Mouse (Mus musculus) embryonic facial prominence, embryonic 15.5 days (tissue): ENCODE results near the gene Nphp4. TPM values are rescaled to one million over a fixed set of nuclear protein-coding genes. Genes with fewer than 3 reads are reported as not detected.
"Not testable (repeated sequence)": the region's sequence is repeated elsewhere in the genome, so short reads cannot be mapped to it uniquely, and the experiment has no call there.

ENCODE experiments used
- ATAC-seq: fragments of 200-750 bp; cut with Nextera tagmentation; 2 replicates; pipeline ENCODE4 v1.8.0; 2017; ENCODE audit warnings: low read depth, moderate TSS enrichment; ENCODE audit not compliant: insufficient number of reproducible peaks, low FRiP score, low TSS enrichment
- H3K27ac ChIP-seq: fragments of 300-500 bp; sonication (generic); replicated peaks from 2 replicates; pipeline ENCODE4 v1.5.1; 2015; ENCODE audit warnings: mild to moderate bottlenecking, inconsistent platforms
- H3K27me3 ChIP-seq: fragments of 300-500 bp; sonication (generic); 2 replicates; pipeline ENCODE4 v1.6.1; 2015; ENCODE audit warnings: inconsistent platforms
- H3K36me3 ChIP-seq: fragments of 300-500 bp; sonication (generic); 2 replicates; pipeline ENCODE4 v1.6.1; 2015; ENCODE audit warnings: mild to moderate bottlenecking, inconsistent platforms
- H3K4me1 ChIP-seq: fragments of 300-500 bp; sonication (generic); 2 replicates; pipeline ENCODE4 v1.6.1; 2015; ENCODE audit warnings: inconsistent platforms
- H3K4me2 ChIP-seq: fragments of 300-500 bp; sonication (generic); replicated peaks from 2 replicates; pipeline ENCODE4 v1.6.1; 2015; ENCODE audit warnings: mild to moderate bottlenecking, inconsistent platforms
- H3K4me3 ChIP-seq: fragments of 300-500 bp; sonication (generic); replicated peaks from 2 replicates; pipeline ENCODE4 v1.5.1; 2015; ENCODE audit warnings: mild to moderate bottlenecking, inconsistent platforms
- H3K9ac ChIP-seq: fragments of 300-500 bp; sonication (generic); 2 replicates; pipeline ENCODE4 v1.6.1; 2015; ENCODE audit warnings: inconsistent platforms
- H3K9me3 ChIP-seq: fragments of 300-500 bp; sonication (generic); replicated peaks from 2 replicates; pipeline ENCODE4 v1.6.1; 2016; ENCODE audit warnings: inconsistent platforms
- WGBS: fragments of 180-500 bp; shearing (Covaris S2); methylation state at CpG from one replicate; pipeline ENCODE4 v1.1.7; 2015; 5-methylcytosine and 5-hydroxymethylcytosine counted together
- polyA plus RNA-seq: library from polyadenylated mRNA; unstranded; fragments of >200 nt; fragmentation: Nextera tagmentation; extraction: Ambion mirVana; gene quantifications from 2 replicates; pipeline ENCODE4 v1.2.1, GENCODE M21; 2015

Nphp4 gene
- polyA plus RNA-seq, 1 experiment from 2014 or later, result 6.2 TPM

GRCm38 (mm10) chr4:152539756-152540155 lies 63.2 kb downstream of the Nphp4 start:
- no peak overlapping the region for H3K27ac ChIP-seq
- no peak for ATAC-seq
- 0 out of 2 replicates have a peak, but pooled peaks cover 3% of the 10 kb centered on the region for H3K9me3 ChIP-seq
- H3K4me3 ChIP-seq, result no peak overlapping the region
- no peaks in the 10 kb centered on the region for H3K4me1 ChIP-seq
- no peaks in the 10 kb centered on the region for H3K36me3 ChIP-seq
- no peaks in the 10 kb centered on the region; the same call in 1 of the 2 replicates for H3K27me3 ChIP-seq
- H3K9ac ChIP-seq, result no peak overlapping the region
- H3K4me2 ChIP-seq, result no peak overlapping the region
- WGBS, result 81% methylated on average over 12 of the region's 12 CpGs

DNA sequence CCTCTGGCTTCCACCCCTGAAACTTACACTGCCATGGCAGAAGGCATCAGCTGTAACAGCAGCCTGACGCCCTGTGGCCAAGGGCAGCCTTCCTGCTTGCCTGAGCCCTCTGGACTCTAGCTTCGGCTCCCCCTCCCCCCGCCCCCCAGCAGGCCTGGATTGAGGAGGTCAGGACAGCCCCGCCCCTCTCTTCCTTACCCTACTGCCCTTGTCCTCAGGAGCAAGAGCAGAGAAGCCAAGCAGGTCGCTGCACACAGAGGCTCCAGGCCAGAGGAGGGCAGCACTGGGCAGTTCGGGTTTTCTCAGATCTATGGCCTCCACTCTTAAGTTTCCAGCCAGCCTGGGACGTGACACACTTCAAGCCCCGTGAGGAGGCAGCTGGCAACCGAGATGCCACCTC lies 64.7 kb downstream of the Nphp4 start:
- H3K9me3 ChIP-seq, result 0 out of 2 replicates have a peak, but pooled peaks cover 3% of the 10 kb centered on the region

GRCm38 (mm10) chr4:152542447-152542846 lies 65.9 kb downstream of the Nphp4 start:
- Histone ChIP-seq H3K27me3 (no peaks in the 10 kb centered on the region), H3K36me3 (no peaks in the 10 kb centered on the region), H3K27ac (no peak overlapping the region), H3K9me3 (0 out of 2 replicates have a peak, but pooled peaks cover 3% of the 10 kb centered on the region), H3K4me2 (no peak overlapping the region), H3K4me1 (no peaks in the 10 kb centered on the region), H3K9ac (no peak overlapping the region), H3K4me3 (no peak overlapping the region)
- WGBS, result 98% methylated on average over 11 of the region's 11 CpGs
- no peak for ATAC-seq

More for the DNA sequence above, 64.7 kb downstream of the Nphp4 start:
- H3K4me2 ChIP-seq, result no peak overlapping the region
- H3K9ac ChIP-seq, result no peak overlapping the region
- WGBS, result 17% methylated on average over 9 of the region's 9 CpGs
- H3K27me3 ChIP-seq, result no peaks in the 10 kb centered on the region
- H3K27ac ChIP-seq, result no peak overlapping the region
- no peak overlapping the region for H3K4me3 ChIP-seq
- no peak for ATAC-seq
- H3K36me3 ChIP-seq, result no peaks in the 10 kb centered on the region
- no peaks in the 10 kb centered on the region for H3K4me1 ChIP-seq

- no peak for ATAC-seq
- no peak overlapping the region for H3K9ac ChIP-seq
- no peak overlapping the region for H3K27ac ChIP-seq
- no peaks in the 10 kb centered on the region; the same call in 1 of the 2 replicates for H3K27me3 ChIP-seq
- no peak overlapping the region for H3K4me2 ChIP-seq
- H3K9me3 ChIP-seq, result 0 out of 2 replicates have a peak, but pooled peaks cover 3% of the 10 kb centered on the region
- 55% methylated on average over 8 of the region's 8 CpGs for WGBS
- peaks cover 12% of the 10 kb centered on the region; the same call in 1 of the 2 replicates for H3K4me1 ChIP-seq
- no peaks in the 10 kb centered on the region for H3K36me3 ChIP-seq
- no peak overlapping the region for H3K4me3 ChIP-seq
These were observed 70.0 kb downstream of the Nphp4 start for GRCm38 (mm10) chr4:152546481-152546880.

DNA sequence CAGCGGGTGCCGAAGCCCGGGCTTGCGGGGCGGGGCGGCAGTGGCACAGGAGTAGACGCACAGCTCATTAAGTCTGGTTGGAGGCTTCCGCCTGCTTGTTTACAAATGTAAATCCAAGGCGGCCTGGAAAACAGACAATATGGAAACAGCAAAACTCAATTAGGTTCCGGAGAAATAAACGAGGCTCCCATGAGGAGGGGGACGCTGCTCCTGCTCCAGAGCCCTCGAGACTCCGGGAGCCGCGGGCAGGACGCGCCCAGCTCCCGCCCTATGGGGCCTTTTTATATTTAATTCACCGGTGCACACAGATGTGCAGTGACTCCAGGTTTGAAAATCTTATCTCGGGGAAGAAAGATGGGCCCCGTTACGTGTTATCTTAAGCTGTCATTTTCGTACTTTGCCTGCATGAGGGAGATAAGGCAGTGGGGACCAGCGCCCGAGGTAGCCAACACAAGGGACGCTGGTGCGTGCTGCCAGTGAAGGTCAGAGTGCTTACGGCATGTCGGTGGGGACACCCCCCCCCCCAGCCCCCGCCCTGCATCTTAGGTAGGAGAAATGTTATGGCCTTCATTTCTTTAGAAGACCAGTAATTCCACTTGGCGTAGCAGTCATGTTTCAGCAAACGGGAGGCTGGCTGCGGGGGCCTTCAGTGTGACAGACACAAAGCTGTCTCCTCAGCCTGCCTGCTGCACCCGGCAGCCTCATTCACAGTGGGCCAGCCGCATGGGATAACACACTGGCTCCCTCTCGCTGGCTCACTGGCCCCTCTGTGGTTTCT lies 71.6 kb downstream of the Nphp4 start:
- Histone ChIP-seq H3K27me3 (no peaks in the 10 kb centered on the region; the same call in 1 of the 2 replicates), H3K4me1 (peaks cover 12% of the 10 kb centered on the region; the same call in 1 of the 2 replicates), H3K9me3 (no peaks in the 10 kb centered on the region), H3K27ac (no peak overlapping the region), H3K36me3 (no peaks in the 10 kb centered on the region), H3K4me2 (peak overlapping the region; percentile 19; the same call in 1 of the 2 replicates), H3K4me3 (no peak overlapping the region), H3K9ac (no peak overlapping the region)
- ATAC-seq, result no peak
- WGBS, result 45% methylated on average over 37 of the region's 37 CpGs

DNA sequence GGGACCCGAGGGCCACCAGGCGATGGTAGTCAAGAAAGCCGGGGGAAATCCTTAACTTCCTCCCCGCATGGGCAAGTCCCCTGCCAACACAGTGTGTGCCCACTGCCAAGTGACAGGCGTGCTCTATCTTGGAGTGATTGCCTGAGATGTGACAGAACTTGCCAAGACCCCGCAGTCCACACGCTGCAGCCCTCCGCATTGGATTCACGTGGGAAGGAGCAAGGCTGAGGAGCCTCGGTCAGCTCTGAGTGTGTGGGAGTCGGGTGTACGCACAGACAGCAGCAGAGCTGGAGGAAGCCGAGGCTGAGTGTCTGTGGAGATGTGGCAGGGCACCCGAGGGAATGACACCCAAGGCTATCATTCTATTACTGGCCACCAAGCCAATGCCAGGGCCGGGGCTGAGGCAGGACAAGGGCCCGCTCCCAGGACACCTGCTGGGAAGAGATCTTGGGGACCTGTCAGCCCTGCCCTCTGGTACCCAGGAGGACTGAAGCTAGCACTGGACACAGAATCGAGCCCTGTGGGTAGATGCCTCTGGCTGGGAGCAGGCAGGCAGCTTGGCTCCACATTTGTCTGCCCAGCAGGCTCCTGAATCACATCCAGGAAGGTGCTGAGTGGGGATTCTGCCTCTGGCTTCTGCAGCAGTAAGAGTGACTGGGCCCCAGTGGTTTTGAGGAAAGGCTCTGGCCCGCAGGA lies 73.1 kb downstream of the Nphp4 start:
- no peak for ATAC-seq
- Histone ChIP-seq H3K4me3 (no peak overlapping the region), H3K36me3 (no peaks in the 10 kb centered on the region), H3K9ac (no peak overlapping the region), H3K4me1 (peaks cover 12% of the 10 kb centered on the region; the same call in 1 of the 2 replicates), H3K27ac (no peak overlapping the region), H3K27me3 (no peaks in the 10 kb centered on the region; the same call in 1 of the 2 replicates), H3K9me3 (no peaks in the 10 kb centered on the region), H3K4me2 (no peak overlapping the region)
- WGBS, result 88% methylated on average over 18 of the region's 18 CpGs

GRCm38 (mm10) chr4:152550203-152550549 lies 73.7 kb downstream of the Nphp4 start:
- ATAC-seq, result no peak
- Histone ChIP-seq H3K27me3 (no peaks in the 10 kb centered on the region; the same call in 1 of the 2 replicates), H3K4me3 (no peak overlapping the region), H3K4me2 (no peak overlapping the region), H3K9ac (no peak overlapping the region), H3K27ac (no peak overlapping the region), H3K36me3 (no peaks in the 10 kb centered on the region), H3K9me3 (no peaks in the 10 kb centered on the region), H3K4me1 (peaks cover 12% of the 10 kb centered on the region; the same call in 1 of the 2 replicates)
- WGBS, result 66% methylated on average over 6 of the region's 6 CpGs

DNA sequence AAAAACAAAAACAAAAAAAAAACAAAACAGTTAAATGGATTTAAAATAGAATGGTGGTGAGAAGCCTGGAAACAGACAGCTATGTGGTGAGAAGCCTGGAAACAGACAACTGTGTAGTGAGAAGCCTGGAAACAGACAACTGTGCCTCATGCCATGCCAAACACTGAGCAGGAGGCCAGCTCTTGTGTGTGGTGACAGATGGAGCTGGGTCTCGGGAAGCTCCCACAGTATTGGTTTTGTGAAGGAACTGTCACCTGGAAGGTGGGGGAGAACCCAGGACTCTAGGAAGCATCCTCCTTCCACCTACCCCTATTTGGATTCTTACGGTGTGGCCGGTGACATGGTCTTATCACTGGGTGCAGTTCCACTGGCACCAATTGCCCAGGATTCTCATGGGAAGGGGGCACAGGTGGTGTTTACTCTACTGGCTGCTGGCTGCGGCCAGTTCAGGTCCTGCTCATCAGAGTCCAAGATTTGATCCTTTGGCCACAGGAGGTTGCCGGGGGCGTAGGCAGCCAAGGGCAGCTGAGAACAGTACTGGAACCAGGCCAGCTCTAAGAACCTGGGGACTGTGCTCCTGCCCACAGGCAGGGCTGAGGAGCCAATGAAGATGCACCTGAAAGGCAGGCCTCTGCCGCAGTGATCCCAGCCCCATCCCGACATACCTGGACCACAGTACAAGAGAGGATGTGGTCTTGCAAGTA lies 77.2 kb downstream of the Nphp4 start:
- ATAC-seq, result no peak
- Histone ChIP-seq H3K9ac (no peak overlapping the region), H3K27ac (no peak overlapping the region), H3K9me3 (no peaks in the 10 kb centered on the region), H3K4me3 (no peak overlapping the region), H3K4me2 (no peak overlapping the region), H3K27me3 (no peaks in the 10 kb centered on the region; the same call in 1 of the 2 replicates), H3K4me1 (peaks cover 12% of the 10 kb centered on the region), H3K36me3 (no peaks in the 10 kb centered on the region)
- WGBS, result 87% methylated on average over 8 of the region's 8 CpGs

DNA sequence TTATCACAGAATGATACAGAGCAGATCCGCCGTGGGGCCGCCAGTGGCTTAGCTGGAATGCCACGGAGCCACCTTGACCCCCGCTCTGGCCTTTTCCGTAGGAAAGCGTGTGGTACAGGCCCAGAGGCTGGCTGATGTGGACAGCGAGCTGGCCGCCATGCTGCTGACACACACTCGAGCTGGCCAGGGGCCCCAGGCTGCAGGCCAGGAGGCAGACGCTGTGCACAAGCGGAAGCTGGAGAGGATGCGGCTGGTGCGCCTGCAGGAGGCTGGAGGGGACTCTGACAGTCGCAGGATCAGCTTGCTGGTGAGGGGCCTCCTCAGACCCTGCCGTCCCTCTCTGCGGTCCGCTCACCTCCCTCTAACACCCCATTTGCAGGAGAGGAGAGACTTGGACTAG lies 77.9 kb downstream of the Nphp4 start:
- WGBS, result 66% methylated on average over 18 of the region's 18 CpGs
- Histone ChIP-seq H3K4me2 (no peak overlapping the region), H3K4me1 (peaks cover 12% of the 10 kb centered on the region), H3K9ac (no peak overlapping the region), H3K9me3 (no peaks in the 10 kb centered on the region), H3K27ac (no peak overlapping the region), H3K4me3 (no peak overlapping the region), H3K27me3 (no peaks in the 10 kb centered on the region), H3K36me3 (no peaks in the 10 kb centered on the region)
- no peak for ATAC-seq

DNA sequence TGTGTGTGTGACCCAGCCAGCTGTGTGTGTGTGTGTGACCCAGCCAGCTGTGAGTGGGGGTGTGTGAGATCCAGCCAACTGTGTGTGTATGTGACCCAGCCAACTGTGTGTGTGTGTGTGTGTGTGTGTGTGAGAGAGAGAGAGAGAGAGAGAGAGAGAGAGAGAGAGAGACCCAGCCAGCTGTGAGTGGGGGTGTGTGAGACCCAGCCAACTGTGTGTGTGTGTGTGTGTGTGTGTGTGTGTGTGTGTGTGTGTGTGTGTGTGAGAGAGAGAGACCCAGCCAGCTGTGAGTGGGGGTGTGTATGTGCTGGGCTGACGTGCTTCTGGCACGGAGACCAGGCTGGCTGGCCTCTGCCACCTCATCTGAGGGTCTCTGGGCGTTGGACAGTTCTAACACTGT lies 79.3 kb downstream of the Nphp4 start:
- WGBS, result 50% methylated on average over 2 of the region's 3 CpGs
- H3K9me3 ChIP-seq, H3K4me1 ChIP-seq, H3K9ac ChIP-seq, H3K4me2 ChIP-seq, H3K27ac ChIP-seq, H3K4me3 ChIP-seq, H3K36me3 ChIP-seq, ATAC-seq, H3K27me3 ChIP-seq: not testable (repeated sequence)

DNA sequence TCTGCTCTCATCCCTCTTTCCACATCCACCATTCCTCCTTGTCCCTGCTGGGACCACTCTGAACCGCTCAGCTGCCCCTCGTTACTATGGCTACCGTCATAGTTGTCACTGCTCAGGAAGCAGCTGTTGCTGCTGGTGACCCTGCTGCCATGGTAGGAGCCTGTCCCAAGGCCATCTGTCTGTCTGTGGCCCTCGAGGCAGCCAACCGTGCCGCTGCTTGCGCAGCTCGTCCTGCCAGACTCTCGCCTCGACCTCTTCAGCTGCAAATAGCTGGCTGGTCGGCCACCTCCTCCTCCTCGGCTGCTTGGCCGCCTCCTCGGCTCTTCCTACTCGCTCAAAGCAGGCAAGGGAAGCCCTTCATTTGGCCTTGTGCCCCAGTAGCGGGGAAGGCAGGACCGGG lies 81.7 kb downstream of the Nphp4 start:
- Histone ChIP-seq H3K4me1 (peaks cover 8% of the 10 kb centered on the region), H3K27me3 (no peaks in the 10 kb centered on the region), H3K4me3 (no peak overlapping the region), H3K27ac (no peak overlapping the region), H3K9ac (no peak overlapping the region), H3K36me3 (no peaks in the 10 kb centered on the region), H3K9me3 (no peaks in the 10 kb centered on the region), H3K4me2 (no peak overlapping the region)
- ATAC-seq, result no peak
- 22% methylated on average over 17 of the region's 17 CpGs for WGBS
